Mouse (Mus musculus): ENCODE data around the gene Bmp8a. TPM values are rescaled to one million over a fixed set of nuclear protein-coding genes. Genes with fewer than 3 reads are reported as not detected.

Gene Bmp8a
- polyA plus RNA-seq, 1 experiment: 0.41 TPM

- no peaks in the 10 kb centered on the region for H3K36me3 ChIP-seq (ENCODE audit: control insufficient read depth, insufficient read depth, low read length)
- WGBS: 72% methylated on average over 3 of the region's 3 CpGs
Observed at GRCm38 (mm10) chr4:123280117-123280516, 62.9 kb downstream of the Bmp8a start.

GRCm38 (mm10) chr4:123271063-123271462, 72.0 kb downstream of the Bmp8a start:
- Histone ChIP-seq H3K36me3 (ENCODE audit: control insufficient read depth, insufficient read depth, low read length) (no peaks in the 10 kb centered on the region), H3K4me3 (ENCODE audit: extremely low read depth, insufficient read depth, insufficient read length) (no peak overlapping the region), H3K4me1 (ENCODE audit: control insufficient read depth, insufficient read depth, insufficient read length) (no peaks in the 10 kb centered on the region), H3K27me3 (ENCODE audit: control insufficient read depth, insufficient read depth, low read length) (no peaks in the 10 kb centered on the region), H3K27ac (ENCODE audit: insufficient read depth, low read length) (no peak overlapping the region)
- TF ChIP-seq CTCF (IDR thresholded peaks at IDR 0.05; ENCODE audit: extremely low read depth, insufficient read depth, insufficient read length, insufficient replicate concordance) (no peak), POLR2A (IDR thresholded peaks at IDR 0.05; ENCODE audit: low read depth, low read length) (no peak)
- DNase-seq (ENCODE audit: low read depth in 1 of 2, low spot score in 2 of 2): no peak
- 91% methylated on average over 3 of the region's 3 CpGs for WGBS

More at GRCm38 (mm10) chr4:123280117-123280516, 62.9 kb downstream of the Bmp8a start:
- TF ChIP-seq CTCF (IDR thresholded peaks at IDR 0.05; ENCODE audit: extremely low read depth, insufficient read depth, insufficient read length, insufficient replicate concordance) (no peak), POLR2A (IDR thresholded peaks at IDR 0.05; ENCODE audit: low read depth, low read length) (no peak)
- Histone ChIP-seq H3K4me3 (ENCODE audit: extremely low read depth, insufficient read depth, insufficient read length) (no peak overlapping the region), H3K27me3 (ENCODE audit: control insufficient read depth, insufficient read depth, low read length) (no peaks in the 10 kb centered on the region), H3K27ac (ENCODE audit: insufficient read depth, low read length) (no peak overlapping the region), H3K4me1 (ENCODE audit: control insufficient read depth, insufficient read depth, insufficient read length) (peaks cover 7% of the 10 kb centered on the region; the same call in 1 of the 2 replicates)
- no peak for DNase-seq (ENCODE audit: low read depth in 1 of 2, low spot score in 2 of 2)

Other genes starting within 250 kb of the Bmp8a start
- gene Bmp8b, start 238.1 kb downstream of the Bmp8a start, polyA plus RNA-seq (2012; rRNA removed): 0.11 and 0.19 TPM in 2 replicates
- 0.05 and 0.09 TPM in 2 replicates for gene Oxct2b, start 227.0 kb downstream of the Bmp8a start, polyA plus RNA-seq (2012; rRNA removed)
- gene Ppie, start 203.3 kb downstream of the Bmp8a start, polyA plus RNA-seq (2012; rRNA removed): 12.4 and 12.9 TPM in 2 replicates
- not detected in 2 replicates for gene Hpcal4, start 160.0 kb downstream of the Bmp8a start, polyA plus RNA-seq (2012; rRNA removed)
- gene Nt5c1a, start 141.7 kb downstream of the Bmp8a start, polyA plus RNA-seq (2012; rRNA removed): not detected in 2 replicates
- gene Heyl, start 109.7 kb downstream of the Bmp8a start, polyA plus RNA-seq (2012; rRNA removed): 2.1 and 2.9 TPM in 2 replicates
- 137 and 201 TPM in 2 replicates for gene Pabpc4, start 80.9 kb downstream of the Bmp8a start, polyA plus RNA-seq (2012; rRNA removed)
- 0.04 and 0.28 TPM in 2 replicates for gene Oxct2a, start 19.6 kb downstream of the Bmp8a start, polyA plus RNA-seq (2012; rRNA removed)

Measured in spleen, adult 2 months (tissue).